11 mouse cellular contexts compared by ENCODE assay signal in the genomic region with DNA sequence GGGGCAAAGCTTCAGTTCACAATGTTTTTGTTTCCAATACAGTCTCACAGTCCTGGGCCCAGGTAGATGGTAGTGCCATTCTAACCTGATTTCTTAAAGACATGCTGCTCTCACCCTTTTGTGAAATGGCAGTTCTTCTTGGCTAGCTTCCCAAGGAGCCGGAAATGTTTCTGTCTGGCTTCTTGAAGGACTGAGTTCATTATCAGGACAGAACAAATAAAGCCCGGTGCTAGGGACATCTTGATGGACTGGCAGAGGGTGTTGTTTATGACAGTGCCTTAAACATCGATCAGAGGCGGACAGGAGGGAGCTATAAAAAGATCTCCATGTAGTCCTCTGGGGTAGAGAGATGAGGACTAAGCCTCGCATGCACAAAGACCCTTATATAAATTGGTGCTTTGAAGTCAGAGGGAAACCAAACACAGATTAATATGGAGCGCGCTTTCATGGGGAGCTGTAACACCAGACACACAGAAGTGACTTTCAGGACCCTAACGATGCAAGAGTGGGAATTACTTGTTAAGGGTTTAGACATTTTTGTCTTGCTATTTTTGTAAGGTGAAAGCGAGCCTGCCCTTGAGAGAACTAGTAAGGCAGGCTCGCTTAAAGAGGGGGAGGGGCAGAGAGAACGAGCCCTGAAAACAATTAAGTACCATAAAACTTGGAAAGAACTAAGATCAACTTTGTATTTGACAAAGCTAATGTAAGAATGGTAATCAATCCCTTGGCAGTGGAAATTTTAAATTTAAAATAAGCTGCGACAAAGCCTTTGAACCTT.
DNase-seq lines count a peak whose midpoint lies in the region; ATAC-seq and TF ChIP-seq lines count a peak whose summit lies in the region.
"Had no signal": no experiment of that assay in that cellular context is flagged by ENCODE, and none has a peak within 500 bp of the region (broad histone marks: within the 10 kb centered on the region; RNA-seq: fewer than 3 reads in every experiment).

No protein-coding gene starts in this region.

- no peaks in the 10 kb centered on the region for H3K36me3 ChIP-seq in kidney, embryonic 15.5 days
- no peaks in the 10 kb centered on the region for H3K36me3 ChIP-seq in stomach, embryonic 14.5 days (ENCODE audit: control insufficient read depth, insufficient read depth, low read length)
- H3K36me3 ChIP-seq: forebrain, embryonic 15.5 days had no signal

- ATAC-seq in kidney, embryonic 15.5 days (replicated peaks; ENCODE audit: low FRiP score): no peak
- peak; percentile 14; the same call in 1 of the 2 replicates for ATAC-seq in stomach, embryonic 14.5 days (ENCODE audit: insufficient number of reproducible peaks, insufficient read depth, low FRiP score, low read depth)
- no peak for ATAC-seq in inflammation-experienced regulatory T-cells, adult 6 months
- ATAC-seq: forebrain, embryonic 15.5 days had no signal

- peaks cover 3% of the 10 kb centered on the region; the same call in 1 of the 2 replicates for H3K27me3 ChIP-seq in kidney, embryonic 15.5 days
- H3K27me3 ChIP-seq in stomach, embryonic 14.5 days (ENCODE audit: control insufficient read depth, insufficient read depth, low read length): no peaks in the 10 kb centered on the region
- H3K27me3 ChIP-seq: forebrain, embryonic 15.5 days had no signal

- H3K4me2 ChIP-seq in kidney, embryonic 15.5 days: peak overlapping the region; percentile 49
- peak overlapping the region; percentile 19; the same call in 1 of the 2 replicates for H3K4me2 ChIP-seq in stomach, embryonic 14.5 days (replicated peaks; ENCODE audit: low read depth, low read length)
- H3K4me2 ChIP-seq: forebrain, embryonic 15.5 days had no signal

- 21% methylated on average over 12 of the region's 12 CpGs for WGBS in kidney, embryonic 15.5 days
- 21% methylated on average over 12 of the region's 12 CpGs for WGBS in lung, adult 2 months
- WGBS in stomach, embryonic 14.5 days: 25% methylated on average over 12 of the region's 12 CpGs

- no peak for DNase-seq in kidney, adult 18-20 months
- DNase-seq in kidney, postnatal 10 days: peak; percentile 17
- peak; percentile 6 for DNase-seq in lung, adult 2 months
- no peak for DNase-seq in layer of hippocampus, postnatal 25 days (ENCODE audit: extremely low spot score in 1 of 2, low spot score in 1 of 2)
- no peak for DNase-seq in c-Kit-positive CD71-positive TER-119-positive erythroid progenitor cells, embryonic 14.5 days (ENCODE audit: low spot score)
- DNase-seq: cerebellum, adult 9-10 months; gastrocnemius, postnatal 14 days had no signal

- H3K4me3 ChIP-seq in kidney, embryonic 15.5 days (replicated peaks): no peak overlapping the region
- no peak overlapping the region for H3K4me3 ChIP-seq in lung, adult 2 months (replicated peaks; ENCODE audit: extremely low read depth, low read depth, low read length)
- H3K4me3 ChIP-seq in stomach, embryonic 14.5 days (ENCODE audit: low read depth, low read length): no peak overlapping the region
- H3K4me3 ChIP-seq: forebrain, embryonic 15.5 days had no signal

- TF ChIP-seq POLR2A in lung, adult 2 months (IDR thresholded peaks at IDR 0.05; ENCODE audit: borderline replicate concordance, extremely low read depth, low read depth, low read length): no peak

- peaks cover 43% of the 10 kb centered on the region for H3K4me1 ChIP-seq in kidney, embryonic 15.5 days
- H3K4me1 ChIP-seq in lung, adult 2 months (ENCODE audit: control insufficient read depth, insufficient read depth, low read length): no peaks in the 10 kb centered on the region
- H3K4me1 ChIP-seq in stomach, embryonic 14.5 days (ENCODE audit: control insufficient read depth, insufficient read depth, low read length): peaks cover 7% of the 10 kb centered on the region; the same call in 1 of the 2 replicates

- no peak overlapping the region for H3K9ac ChIP-seq in kidney, embryonic 15.5 days
- H3K9ac ChIP-seq in stomach, embryonic 14.5 days (replicated peaks; ENCODE audit: low read depth, low read length): no peak overlapping the region
- H3K9ac ChIP-seq: forebrain, embryonic 15.5 days had no signal

- H3K9me3 ChIP-seq in kidney, embryonic 15.5 days (replicated peaks): peaks cover 4% of the 10 kb centered on the region; the same call in 1 of the 2 replicates
- 0 out of 2 replicates have a peak, but pooled peaks cover 6% of the 10 kb centered on the region for H3K9me3 ChIP-seq in stomach, embryonic 14.5 days (ENCODE audit: control insufficient read depth, low read depth, low read length)
- H3K9me3 ChIP-seq: forebrain, embryonic 15.5 days had no signal

- no peak for TF ChIP-seq CTCF in lung, adult 2 months (IDR thresholded peaks at IDR 0.05; ENCODE audit: insufficient read depth, low read length)

- H3K27ac ChIP-seq in kidney, embryonic 15.5 days: no peak overlapping the region
- no peak overlapping the region for H3K27ac ChIP-seq in stomach, embryonic 14.5 days (ENCODE audit: low read length)
- H3K27ac ChIP-seq: forebrain, embryonic 15.5 days had no signal

Comparison
In these comparisons a context has a peak if more than half of its experiments do, and no peak if none do; other contexts are left out.
1. DNase-seq: peak in kidney, postnatal 10 days (single experiment) and lung, adult 2 months (single experiment); none in kidney, adult 18-20 months (single experiment), layer of hippocampus, postnatal 25 days (0 of 2) and c-Kit-positive CD71-positive TER-119-positive erythroid progenitor cells, embryonic 14.5 days (single experiment).